Mouse (Mus musculus): Measurements from ENCODE around the gene Pdia5. TPM values are rescaled to one million over a fixed set of nuclear protein-coding genes. Genes with fewer than 3 reads are reported as not detected.

Gene Pdia5
- total and polyA plus RNA-seq, 2 experiments from 2014 or later = 3.1 to 13.7 TPM

GRCm38 (mm10) chr16:35519245-35519644 lies 28.6 kb upstream of the Pdia5 start:
- TF ChIP-seq EP300 (IDR thresholded peaks at IDR 0.05; ENCODE audit: low read depth) (no peak), CTCF (IDR thresholded peaks at IDR 0.05; ENCODE audit: low read depth) (no peak)
- no peaks in the 10 kb centered on the region for H3K27me3 ChIP-seq (ENCODE audit: control insufficient read depth, insufficient read depth, low read length)
- no peaks in the 10 kb centered on the region for H3K4me1 ChIP-seq (ENCODE audit: control insufficient read depth, insufficient read depth)
- no peaks in the 10 kb centered on the region for H3K36me3 ChIP-seq (replicated peaks; ENCODE audit: control insufficient read depth, insufficient read depth, low read length)
- no peak overlapping the region for H3K27ac ChIP-seq (ENCODE audit: low read depth)
- 66% methylated on average over 7 of the region's 7 CpGs for WGBS
- H3K4me2 ChIP-seq (ENCODE audit: low read depth, low read length) = no peak overlapping the region
- H3K9ac ChIP-seq (replicated peaks; ENCODE audit: low read depth, low read length) = no peak overlapping the region
- DNase-seq (ENCODE audit: low spot score) = no peak
- H3K4me3 ChIP-seq (ENCODE audit: low read depth, low read length) = no peak overlapping the region
- ATAC-seq (ENCODE audit: insufficient read depth, low read depth) = no peak
- H3K9me3 ChIP-seq (replicated peaks; ENCODE audit: control insufficient read depth, low read length) = no peaks in the 10 kb centered on the region

GRCm38 (mm10) chr16:35517976-35518951 lies 27.6 kb upstream of the Pdia5 start:
- no peak for ATAC-seq (ENCODE audit: insufficient read depth, low read depth)

GRCm38 (mm10) chr16:35515977-35516612 lies 25.4 kb upstream of the Pdia5 start:
- Histone ChIP-seq H3K27me3 (ENCODE audit: control insufficient read depth, insufficient read depth, low read length) (no peaks in the 10 kb centered on the region), H3K4me2 (ENCODE audit: low read depth, low read length) (no peak overlapping the region), H3K27ac (ENCODE audit: low read depth) (no peak overlapping the region), H3K9me3 (replicated peaks; ENCODE audit: control insufficient read depth, low read length) (no peaks in the 10 kb centered on the region), H3K9ac (replicated peaks; ENCODE audit: low read depth, low read length) (no peak overlapping the region), H3K4me1 (ENCODE audit: control insufficient read depth, insufficient read depth) (no peaks in the 10 kb centered on the region), H3K4me3 (ENCODE audit: low read depth, low read length) (no peak overlapping the region), H3K36me3 (replicated peaks; ENCODE audit: control insufficient read depth, insufficient read depth, low read length) (no peaks in the 10 kb centered on the region)
- ATAC-seq (ENCODE audit: insufficient read depth, low read depth) = no peak
- DNase-seq (ENCODE audit: low spot score) = no peak
- WGBS = 68% methylated on average over 21 of the region's 21 CpGs
- TF ChIP-seq EP300 (IDR thresholded peaks at IDR 0.05; ENCODE audit: low read depth) (no peak), CTCF (IDR thresholded peaks at IDR 0.05; ENCODE audit: low read depth) (no peak)

More at GRCm38 (mm10) chr16:35517976-35518951, 27.6 kb upstream of the Pdia5 start:
- no peak for TF ChIP-seq CTCF (IDR thresholded peaks at IDR 0.05; ENCODE audit: low read depth)
- no peak for TF ChIP-seq EP300 (IDR thresholded peaks at IDR 0.05; ENCODE audit: low read depth)
- Histone ChIP-seq H3K4me2 (ENCODE audit: low read depth, low read length) (no peak overlapping the region), H3K9me3 (replicated peaks; ENCODE audit: control insufficient read depth, low read length) (no peaks in the 10 kb centered on the region), H3K4me3 (ENCODE audit: low read depth, low read length) (no peak overlapping the region), H3K27me3 (ENCODE audit: control insufficient read depth, insufficient read depth, low read length) (no peaks in the 10 kb centered on the region), H3K27ac (ENCODE audit: low read depth) (no peak overlapping the region), H3K9ac (replicated peaks; ENCODE audit: low read depth, low read length) (no peak overlapping the region), H3K36me3 (replicated peaks; ENCODE audit: control insufficient read depth, insufficient read depth, low read length) (no peaks in the 10 kb centered on the region), H3K4me1 (ENCODE audit: control insufficient read depth, insufficient read depth) (no peaks in the 10 kb centered on the region)
- WGBS = 48% methylated on average over 23 of the region's 23 CpGs
- no peak for DNase-seq (ENCODE audit: low spot score)

GRCm38 (mm10) chr16:35509331-35510070 lies 18.8 kb upstream of the Pdia5 start:
- no peaks in the 10 kb centered on the region for H3K9me3 ChIP-seq (replicated peaks; ENCODE audit: control insufficient read depth, low read length)
- H3K4me3 ChIP-seq (ENCODE audit: low read depth, low read length) = no peak overlapping the region
- DNase-seq (ENCODE audit: low spot score) = no peak
- no peaks in the 10 kb centered on the region for H3K4me1 ChIP-seq (ENCODE audit: control insufficient read depth, insufficient read depth)
- no peak overlapping the region for H3K9ac ChIP-seq (replicated peaks; ENCODE audit: low read depth, low read length)
- no peak overlapping the region for H3K27ac ChIP-seq (ENCODE audit: low read depth)
- no peak overlapping the region for H3K4me2 ChIP-seq (ENCODE audit: low read depth, low read length)
- H3K36me3 ChIP-seq (replicated peaks; ENCODE audit: control insufficient read depth, insufficient read depth, low read length) = no peaks in the 10 kb centered on the region
- TF ChIP-seq EP300 (IDR thresholded peaks at IDR 0.05; ENCODE audit: low read depth) (no peak), CTCF (IDR thresholded peaks at IDR 0.05; ENCODE audit: low read depth) (no peak)
- ATAC-seq (ENCODE audit: insufficient read depth, low read depth) = no peak
- no peaks in the 10 kb centered on the region for H3K27me3 ChIP-seq (ENCODE audit: control insufficient read depth, insufficient read depth, low read length)
- WGBS = 49% methylated on average over 11 of the region's 11 CpGs

- no peak for TF ChIP-seq CTCF (IDR thresholded peaks at IDR 0.05; ENCODE audit: low read depth)
- no peak for TF ChIP-seq EP300 (IDR thresholded peaks at IDR 0.05; ENCODE audit: low read depth)
- ATAC-seq (ENCODE audit: insufficient read depth, low read depth) (no peak), DNase-seq (ENCODE audit: low spot score) (no peak)
- no peaks in the 10 kb centered on the region for H3K27me3 ChIP-seq (ENCODE audit: control insufficient read depth, insufficient read depth, low read length)
- WGBS = 86% methylated on average over 6 of the region's 6 CpGs
- no peak overlapping the region for H3K4me3 ChIP-seq (ENCODE audit: low read depth, low read length)
- no peak overlapping the region for H3K4me2 ChIP-seq (ENCODE audit: low read depth, low read length)
- H3K9ac ChIP-seq (replicated peaks; ENCODE audit: low read depth, low read length) = no peak overlapping the region
- H3K4me1 ChIP-seq (ENCODE audit: control insufficient read depth, insufficient read depth) = no peaks in the 10 kb centered on the region
- H3K9me3 ChIP-seq (replicated peaks; ENCODE audit: control insufficient read depth, low read length) = no peaks in the 10 kb centered on the region
- H3K27ac ChIP-seq (ENCODE audit: low read depth) = no peak overlapping the region
- no peaks in the 10 kb centered on the region for H3K36me3 ChIP-seq (replicated peaks; ENCODE audit: control insufficient read depth, insufficient read depth, low read length)
Measured at GRCm38 (mm10) chr16:35508581-35508980, 17.9 kb upstream of the Pdia5 start.

Data from heart, postnatal 0 days (tissue).